Mouse (Mus musculus): ENCODE results near the gene Slco2a1. TPM values are rescaled to one million over a fixed set of nuclear protein-coding genes. Genes with fewer than 3 reads are reported as not detected.
"Not testable (repeated sequence)": the region's sequence is repeated elsewhere in the genome, so short reads cannot be mapped to it uniquely, and the experiment has no call there.

Slco2a1 gene
- polyA plus RNA-seq, 1 experiment, result 2.4 TPM

DNA sequence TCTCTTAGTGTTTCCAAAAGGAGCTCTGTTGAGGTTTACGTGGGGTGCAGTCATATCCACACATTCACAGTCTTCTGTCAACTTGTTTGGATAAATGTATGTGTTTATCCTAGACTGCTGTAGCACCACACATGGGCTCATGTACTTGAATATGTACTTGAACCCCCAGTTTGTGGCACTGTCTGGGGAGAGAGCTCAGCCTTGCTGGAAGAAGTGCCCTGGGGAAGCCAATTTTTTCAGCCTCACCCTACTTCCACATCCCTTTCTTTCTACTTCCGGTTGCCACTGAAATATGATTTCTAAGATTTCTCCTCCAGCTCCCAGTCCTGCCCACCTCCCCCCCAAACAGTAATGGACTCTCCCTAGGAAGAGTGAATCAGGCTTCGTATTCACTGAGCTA, 105.2 kb downstream of the Slco2a1 start:
- H3K27ac ChIP-seq (ENCODE audit: control insufficient read depth, insufficient read depth, low read depth, low read length), result no peak overlapping the region
- no peaks in the 10 kb centered on the region for H3K27me3 ChIP-seq (ENCODE audit: control insufficient read depth, insufficient read depth, low read length)
- H3K4me1 ChIP-seq (ENCODE audit: control insufficient read depth, insufficient read depth, low read length), result peaks cover 8% of the 10 kb centered on the region
- TF ChIP-seq POLR2A (IDR thresholded peaks at IDR 0.05; ENCODE audit: control insufficient read depth, low read depth, low read length), result no peak
- no peak for TF ChIP-seq CTCF (IDR thresholded peaks at IDR 0.05; ENCODE audit: control insufficient read depth, insufficient read depth, insufficient replicate concordance, low read depth, low read length)
- H3K36me3 ChIP-seq (ENCODE audit: control insufficient read depth, insufficient read depth, low read length), result no peaks in the 10 kb centered on the region
- H3K4me3 ChIP-seq (ENCODE audit: control insufficient read depth, low read depth, low read length), result no peak overlapping the region

DNA sequence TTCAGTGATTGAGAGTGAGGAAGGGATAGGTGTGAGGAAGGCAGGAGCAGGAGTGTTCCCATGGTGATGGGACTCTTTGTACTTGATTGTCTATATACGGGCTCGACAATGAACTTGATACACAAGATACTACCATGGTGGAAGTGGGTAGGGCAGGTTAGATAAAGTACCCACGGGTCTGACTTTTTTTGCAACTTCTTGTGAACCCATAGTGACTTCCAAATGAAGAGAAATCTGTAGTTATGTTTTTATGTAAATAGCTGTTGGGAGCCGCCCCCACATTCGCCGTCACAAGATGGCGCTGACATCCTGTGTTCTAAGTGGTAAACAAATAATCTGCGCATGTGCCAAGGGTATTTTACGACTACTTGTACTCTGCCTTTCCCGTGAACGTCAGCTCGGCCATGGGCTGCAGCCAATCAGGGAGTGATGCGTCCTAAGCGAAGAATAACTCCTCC, 119.9 kb downstream of the Slco2a1 start:
- not testable (repeated sequence) for H3K4me3 ChIP-seq (ENCODE audit: control insufficient read depth, low read depth, low read length); H3K36me3 ChIP-seq (ENCODE audit: control insufficient read depth, insufficient read depth, low read length); H3K27ac ChIP-seq (ENCODE audit: control insufficient read depth, insufficient read depth, low read depth, low read length); H3K27me3 ChIP-seq (ENCODE audit: control insufficient read depth, insufficient read depth, low read length)
- peaks cover 21% of the 10 kb centered on the region for H3K4me1 ChIP-seq (ENCODE audit: control insufficient read depth, insufficient read depth, low read length)

DNA sequence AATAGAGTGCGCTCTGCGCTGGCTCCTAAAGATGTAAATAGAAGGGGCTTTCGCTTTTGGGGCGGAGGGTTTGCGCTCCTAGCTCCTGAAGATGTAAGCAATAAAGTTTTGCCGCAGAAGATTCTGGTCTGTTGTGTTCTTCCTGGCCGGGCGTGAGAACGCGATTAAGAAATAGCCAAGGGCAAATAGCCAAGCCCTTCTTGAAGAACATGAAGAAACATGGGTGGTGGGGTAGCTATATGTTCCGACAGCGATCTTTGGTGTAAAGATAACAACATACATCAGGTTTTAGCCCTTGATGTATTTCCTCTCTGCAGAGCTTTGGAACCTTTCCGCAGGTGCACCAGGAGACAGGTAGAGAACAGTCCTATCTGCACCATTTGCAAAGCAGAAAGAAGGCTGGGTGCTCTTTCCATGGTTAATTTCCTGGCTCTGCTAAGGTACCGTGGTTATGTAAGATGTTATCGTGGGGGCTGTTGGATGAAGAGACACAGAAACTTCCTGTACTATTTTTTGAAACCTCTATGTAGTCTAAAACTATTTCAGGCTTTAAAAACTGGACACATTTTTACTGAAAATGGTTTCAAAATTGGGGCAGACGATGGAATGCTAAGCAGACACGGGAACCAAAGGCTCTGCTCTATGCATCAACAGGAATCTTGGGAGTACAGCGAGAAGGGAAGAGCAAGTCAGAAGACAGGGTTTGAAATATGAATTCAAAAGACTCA, 120.6 kb downstream of the Slco2a1 start:
- H3K36me3 ChIP-seq (ENCODE audit: control insufficient read depth, insufficient read depth, low read length), result no peaks in the 10 kb centered on the region
- peaks cover 23% of the 10 kb centered on the region for H3K4me1 ChIP-seq (ENCODE audit: control insufficient read depth, insufficient read depth, low read length)
- peak overlapping the region; percentile 15; the same call in 1 of the 2 replicates for H3K27ac ChIP-seq (ENCODE audit: control insufficient read depth, insufficient read depth, low read depth, low read length)
- TF ChIP-seq CTCF (IDR thresholded peaks at IDR 0.05; ENCODE audit: control insufficient read depth, insufficient read depth, insufficient replicate concordance, low read depth, low read length), result no peak
- H3K4me3 ChIP-seq (ENCODE audit: control insufficient read depth, low read depth, low read length), result peak overlapping the region; percentile 19
- no peaks in the 10 kb centered on the region for H3K27me3 ChIP-seq (ENCODE audit: control insufficient read depth, insufficient read depth, low read length)

DNA sequence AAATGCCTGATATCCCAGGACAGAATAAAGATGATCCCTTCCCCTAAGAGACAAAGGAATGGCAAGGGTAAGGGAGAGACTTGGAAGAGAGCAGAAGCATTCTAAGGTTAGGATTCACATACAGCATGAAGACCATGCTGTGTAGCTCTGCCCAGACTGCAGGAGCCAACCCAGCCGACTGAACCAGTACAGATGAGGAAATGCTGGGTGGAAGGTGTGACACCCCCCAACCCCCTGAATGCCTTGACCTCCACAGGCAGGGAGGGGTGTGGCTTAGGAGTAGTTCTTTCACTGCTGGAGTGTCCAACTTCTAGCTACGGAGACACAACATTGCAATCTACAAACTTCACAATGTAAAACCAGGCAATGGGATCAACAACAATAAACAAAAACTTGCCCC, 121.4 kb downstream of the Slco2a1 start:
- Histone ChIP-seq H3K4me1 (ENCODE audit: control insufficient read depth, insufficient read depth, low read length) (peaks cover 23% of the 10 kb centered on the region), H3K27me3 (ENCODE audit: control insufficient read depth, insufficient read depth, low read length) (no peaks in the 10 kb centered on the region), H3K4me3 (ENCODE audit: control insufficient read depth, low read depth, low read length) (no peak overlapping the region), H3K36me3 (ENCODE audit: control insufficient read depth, insufficient read depth, low read length) (no peaks in the 10 kb centered on the region), H3K27ac (ENCODE audit: control insufficient read depth, insufficient read depth, low read depth, low read length) (no peak overlapping the region)
- no peak for TF ChIP-seq CTCF (IDR thresholded peaks at IDR 0.05; ENCODE audit: control insufficient read depth, insufficient read depth, insufficient replicate concordance, low read depth, low read length)
- no peak for TF ChIP-seq POLR2A (IDR thresholded peaks at IDR 0.05; ENCODE audit: control insufficient read depth, low read depth, low read length)

DNA sequence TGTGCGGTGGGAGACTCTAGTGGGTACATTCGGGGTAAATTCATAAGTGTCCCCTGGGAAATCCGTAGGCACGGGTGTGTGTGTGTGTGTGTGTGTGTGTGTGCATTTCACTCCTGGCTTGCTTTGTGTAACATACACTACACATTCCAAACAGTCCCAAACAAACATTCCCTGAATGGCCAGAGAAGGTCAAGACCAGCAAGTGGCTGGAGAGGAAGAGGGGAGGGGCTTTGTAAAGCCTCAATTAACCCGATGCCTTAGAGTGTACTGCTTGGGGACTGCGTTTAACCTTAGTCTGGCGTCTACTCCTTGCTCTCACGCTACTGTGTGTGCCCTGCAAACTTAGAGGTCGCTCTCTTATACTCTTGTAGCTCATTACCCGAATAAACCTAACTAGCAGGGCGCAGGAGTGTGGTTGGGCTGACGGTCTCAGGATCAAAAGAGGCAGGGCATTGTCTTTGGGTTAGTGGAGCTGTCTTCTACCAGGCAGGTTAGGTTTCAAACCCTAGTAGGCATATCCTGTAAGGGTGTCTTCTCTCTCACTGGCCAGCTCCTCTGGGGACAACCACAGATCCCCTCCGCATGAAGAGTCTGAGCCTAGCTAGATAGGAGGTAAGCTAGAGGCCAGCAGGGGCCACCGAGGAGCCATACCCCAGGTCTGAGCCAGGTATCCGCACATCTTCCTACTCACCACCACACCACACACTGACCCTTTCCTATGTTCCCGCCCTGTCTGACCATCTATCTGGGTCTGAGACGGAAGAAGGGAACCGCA, 122.4 kb downstream of the Slco2a1 start:
- Histone ChIP-seq H3K27me3 (ENCODE audit: control insufficient read depth, insufficient read depth, low read length) (no peaks in the 10 kb centered on the region), H3K36me3 (ENCODE audit: control insufficient read depth, insufficient read depth, low read length) (no peaks in the 10 kb centered on the region), H3K4me3 (ENCODE audit: control insufficient read depth, low read depth, low read length) (peak overlapping the region; percentile 89), H3K27ac (ENCODE audit: control insufficient read depth, insufficient read depth, low read depth, low read length) (no peak overlapping the region), H3K4me1 (ENCODE audit: control insufficient read depth, insufficient read depth, low read length) (peaks cover 23% of the 10 kb centered on the region)
- TF ChIP-seq POLR2A (IDR thresholded peaks at IDR 0.05; ENCODE audit: control insufficient read depth, low read depth, low read length) (no peak), CTCF (IDR thresholded peaks at IDR 0.05; ENCODE audit: control insufficient read depth, insufficient read depth, insufficient replicate concordance, low read depth, low read length) (no peak)

DNA sequence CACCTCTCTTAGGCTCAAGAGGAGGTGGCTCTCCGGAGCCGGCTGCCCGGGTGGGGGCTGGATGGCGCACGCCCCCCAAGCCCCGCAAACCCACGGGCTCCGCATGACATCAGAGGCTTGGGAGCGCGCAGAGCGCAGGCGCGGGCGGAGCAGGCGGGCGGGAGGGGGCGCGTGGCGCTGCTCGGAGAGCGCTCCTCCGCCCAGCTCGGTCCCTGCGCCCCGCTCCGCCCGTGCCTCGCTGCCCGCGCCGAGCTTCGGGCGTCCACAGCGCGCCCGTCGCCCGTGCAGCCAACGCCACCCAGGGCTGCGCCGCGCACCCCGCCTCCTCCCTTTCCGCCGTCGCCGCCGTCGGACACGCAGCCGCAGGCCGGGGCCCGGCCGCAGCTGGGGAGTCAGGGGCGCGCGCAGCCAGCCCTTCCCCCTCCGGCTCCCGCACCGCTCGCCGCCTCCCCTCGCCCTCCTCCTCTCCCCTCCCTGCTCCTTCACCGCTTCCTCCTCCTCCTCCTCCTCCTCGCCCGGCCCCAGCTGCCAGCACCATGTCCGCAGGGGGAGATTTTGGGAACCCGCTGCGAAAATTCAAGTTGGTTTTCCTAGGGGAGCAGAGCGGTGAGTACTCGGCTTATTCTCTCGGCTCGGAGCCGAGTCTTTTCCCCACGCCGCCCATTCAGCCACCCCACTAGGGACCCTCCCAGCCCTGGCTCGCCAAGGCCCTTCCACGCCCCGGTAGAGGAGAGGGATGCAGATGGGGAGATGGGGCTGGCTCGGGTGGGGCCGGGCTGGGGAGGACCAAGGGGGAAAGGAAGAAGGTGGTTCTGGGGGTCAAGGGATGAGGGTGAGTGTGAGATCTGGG, 123.3 kb downstream of the Slco2a1 start, which contains the start of gene Rab6b:
Gene Rab6b, plus strand, starts transcription at position 167 of the 850 bp plus-strand sequence.
- Histone ChIP-seq H3K27me3 (ENCODE audit: control insufficient read depth, insufficient read depth, low read length) (no peaks in the 10 kb centered on the region), H3K4me1 (ENCODE audit: control insufficient read depth, insufficient read depth, low read length) (peaks cover 23% of the 10 kb centered on the region), H3K4me3 (ENCODE audit: control insufficient read depth, low read depth, low read length) (peak within 1 kb of the TSS; percentile 89), H3K36me3 (ENCODE audit: control insufficient read depth, insufficient read depth, low read length) (no peaks in the 10 kb centered on the region), H3K27ac (ENCODE audit: control insufficient read depth, insufficient read depth, low read depth, low read length) (no peak within 1 kb of the TSS)
- TF ChIP-seq CTCF (IDR thresholded peaks at IDR 0.05; ENCODE audit: control insufficient read depth, insufficient read depth, insufficient replicate concordance, low read depth, low read length) (no peak), POLR2A (IDR thresholded peaks at IDR 0.05; ENCODE audit: control insufficient read depth, low read depth, low read length) (no peak)
